Mouse (Mus musculus): ENCODE results near the gene Crat. TPM values are rescaled to one million over a fixed set of nuclear protein-coding genes. Genes with fewer than 3 reads are reported as not detected.

The Crat gene
- 4.6 TPM for polyA plus RNA-seq (2014; fragmentation: Illumina TruSeq; extraction: RNeasy Lipid Tissue Mini Kit (QIAGEN cat#74804))

GRCm38 (mm10) chr2:30415157-30415935 is at the start of gene Crat:
Gene Crat (minus strand): TSS chr2:30415813.

GRCm38 (mm10) chr2:30415936-30416648 is 479 bp upstream of the Crat start, which contains the start of gene Ptpa:
Gene Ptpa (plus strand): TSS chr2:30416039.

GRCm38 (mm10) chr2:30392114-30392576 is 23.5 kb downstream of the Crat start, which contains the start of gene Dolpp1:
Gene Dolpp1 (plus strand): TSS chr2:30392254.

GRCm38 (mm10) chr2:30363773-30364650 is 51.6 kb downstream of the Crat start, which contains the start of gene Miga2:
Gene Miga2 (plus strand): TSS chr2:30364233.

GRCm38 (mm10) chr2:30358533-30359531 is 56.8 kb downstream of the Crat start, which contains the start of gene Sh3glb2:
Gene Sh3glb2 (minus strand): TSS chr2:30359337.

Other genes with a start within 250 kb of the Crat start
- gene Endog, start 244.3 kb downstream of the Crat start, polyA plus RNA-seq (2014; fragmentation: Illumina TruSeq; extraction: RNeasy Lipid Tissue Mini Kit (QIAGEN cat#74804)): not detected
- gene Spout1, start 237.4 kb downstream of the Crat start, polyA plus RNA-seq (2014; fragmentation: Illumina TruSeq; extraction: RNeasy Lipid Tissue Mini Kit (QIAGEN cat#74804)): 1.5 TPM
- gene Kyat1, start 210.0 kb downstream of the Crat start, polyA plus RNA-seq (2014; fragmentation: Illumina TruSeq; extraction: RNeasy Lipid Tissue Mini Kit (QIAGEN cat#74804)): 0.31 TPM
- gene Lrrc8a, start 178.1 kb downstream of the Crat start, polyA plus RNA-seq (2014; fragmentation: Illumina TruSeq; extraction: RNeasy Lipid Tissue Mini Kit (QIAGEN cat#74804)): 2.5 TPM
- gene Gm28035, start 175.2 kb downstream of the Crat start, polyA plus RNA-seq (2014; fragmentation: Illumina TruSeq; extraction: RNeasy Lipid Tissue Mini Kit (QIAGEN cat#74804)): not detected
- 2.3 TPM for gene Phyhd1, start 149.6 kb downstream of the Crat start, polyA plus RNA-seq (2014; fragmentation: Illumina TruSeq; extraction: RNeasy Lipid Tissue Mini Kit (QIAGEN cat#74804))
- gene Gm28038, start 134.8 kb downstream of the Crat start, polyA plus RNA-seq (2014; fragmentation: Illumina TruSeq; extraction: RNeasy Lipid Tissue Mini Kit (QIAGEN cat#74804)): 7.3 TPM
- 6.8 TPM for gene Dolk, start 129.5 kb downstream of the Crat start, polyA plus RNA-seq (2014; fragmentation: Illumina TruSeq; extraction: RNeasy Lipid Tissue Mini Kit (QIAGEN cat#74804))
- 31.1 TPM for gene Nup188, start 129.4 kb downstream of the Crat start, polyA plus RNA-seq (2014; fragmentation: Illumina TruSeq; extraction: RNeasy Lipid Tissue Mini Kit (QIAGEN cat#74804))
- not detected for gene Sh3glb2, start 56.5 kb downstream of the Crat start, polyA plus RNA-seq (2014; fragmentation: Illumina TruSeq; extraction: RNeasy Lipid Tissue Mini Kit (QIAGEN cat#74804))
- gene Miga2, start 51.6 kb downstream of the Crat start, polyA plus RNA-seq (2014; fragmentation: Illumina TruSeq; extraction: RNeasy Lipid Tissue Mini Kit (QIAGEN cat#74804)): 0.29 TPM
- gene Dolpp1, start 23.6 kb downstream of the Crat start, polyA plus RNA-seq (2014; fragmentation: Illumina TruSeq; extraction: RNeasy Lipid Tissue Mini Kit (QIAGEN cat#74804)): not detected
- gene Ptpa, start 226 bp upstream of the Crat start, polyA plus RNA-seq (2014; fragmentation: Illumina TruSeq; extraction: RNeasy Lipid Tissue Mini Kit (QIAGEN cat#74804)): 2.7 TPM
- 0.31 TPM for gene Ier5l, start 58.4 kb upstream of the Crat start, polyA plus RNA-seq (2014; fragmentation: Illumina TruSeq; extraction: RNeasy Lipid Tissue Mini Kit (QIAGEN cat#74804))
- 1.9 TPM for gene Cstad, start 179.2 kb upstream of the Crat start, polyA plus RNA-seq (2014; fragmentation: Illumina TruSeq; extraction: RNeasy Lipid Tissue Mini Kit (QIAGEN cat#74804))

Data from ovary, adult 10 weeks (tissue).